Mouse (Mus musculus): ENCODE results near the gene Ubn2.
"Not testable (repeated sequence)": the region's sequence is repeated elsewhere in the genome, so short reads cannot be mapped to it uniquely, and the experiment has no call there.

Ubn2 gene

DNA sequence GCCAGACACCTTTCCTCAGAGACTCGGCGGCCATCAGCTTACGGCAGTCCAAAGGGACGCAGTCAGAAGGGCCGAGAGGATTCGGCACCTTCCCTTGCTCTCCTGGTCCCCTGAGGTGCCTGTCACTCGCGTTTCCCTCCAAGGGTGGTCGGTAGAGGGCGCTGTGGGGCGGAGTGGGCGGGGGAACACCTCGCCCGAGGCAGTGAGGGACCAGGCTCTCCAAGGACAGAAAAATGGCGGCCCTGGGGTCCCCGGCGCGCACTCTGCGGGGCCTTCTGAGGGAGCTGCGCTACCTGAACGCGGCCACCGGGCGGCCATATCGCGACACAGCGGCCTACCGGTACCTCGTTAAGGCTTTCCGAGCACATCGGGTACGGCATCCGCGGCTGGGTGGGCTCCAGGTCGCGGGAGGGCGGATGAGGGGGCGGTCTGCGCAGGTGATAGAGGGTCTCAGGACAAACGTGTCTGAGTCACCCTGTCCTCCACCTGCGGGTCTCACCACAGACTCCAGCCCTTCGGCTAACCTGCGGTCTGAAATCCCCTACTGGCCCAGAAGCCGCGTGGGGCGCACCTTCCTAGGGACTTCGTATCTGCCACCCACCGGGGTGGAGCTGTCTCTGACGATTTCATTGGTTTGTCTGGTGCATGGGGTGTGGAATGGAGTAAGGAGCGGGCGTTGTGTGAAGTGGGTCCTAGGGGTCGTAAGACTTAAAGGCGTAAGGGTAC, 101.1 kb downstream of the Ubn2 start:
- DNase-seq (ENCODE audit: low spot score), result peak; percentile 96

DNA sequence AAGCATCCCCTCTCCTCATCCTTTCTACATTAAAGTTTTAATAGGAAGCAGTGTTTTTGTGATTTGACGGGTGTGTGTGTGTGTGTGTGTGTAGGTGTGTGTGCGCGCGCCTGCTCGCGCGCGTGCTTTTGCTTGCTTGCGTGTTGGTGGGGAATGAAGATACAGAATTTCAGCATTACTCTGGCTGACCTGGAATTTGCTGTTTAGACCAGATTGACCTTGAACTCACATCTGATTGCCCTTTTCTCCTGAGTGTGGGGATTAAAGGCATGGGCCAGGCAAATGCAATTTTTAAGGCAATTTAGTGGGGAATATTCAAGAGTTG, 101.6 kb downstream of the Ubn2 start:
- DNase-seq (ENCODE audit: low spot score), result no peak

DNA sequence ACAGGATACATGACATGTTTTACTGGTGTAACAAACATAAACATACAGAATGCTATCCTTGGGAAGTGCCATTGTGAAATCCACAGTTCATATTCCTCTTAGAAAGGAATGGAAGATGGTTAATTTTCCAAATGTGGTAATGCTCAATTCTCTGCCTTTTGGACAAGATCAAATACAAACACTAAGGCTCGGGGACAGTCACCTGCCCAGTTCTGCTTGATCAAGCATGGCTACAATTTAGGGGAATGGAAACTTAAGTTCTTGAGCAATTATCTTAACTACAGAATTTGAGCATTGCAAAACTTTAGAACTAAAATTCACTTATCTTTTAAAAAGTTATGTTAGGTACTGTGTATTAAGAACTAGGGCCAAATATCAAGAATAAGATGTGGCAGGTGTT, 102.0 kb downstream of the Ubn2 start:
- no peak for DNase-seq (ENCODE audit: low spot score)

DNA sequence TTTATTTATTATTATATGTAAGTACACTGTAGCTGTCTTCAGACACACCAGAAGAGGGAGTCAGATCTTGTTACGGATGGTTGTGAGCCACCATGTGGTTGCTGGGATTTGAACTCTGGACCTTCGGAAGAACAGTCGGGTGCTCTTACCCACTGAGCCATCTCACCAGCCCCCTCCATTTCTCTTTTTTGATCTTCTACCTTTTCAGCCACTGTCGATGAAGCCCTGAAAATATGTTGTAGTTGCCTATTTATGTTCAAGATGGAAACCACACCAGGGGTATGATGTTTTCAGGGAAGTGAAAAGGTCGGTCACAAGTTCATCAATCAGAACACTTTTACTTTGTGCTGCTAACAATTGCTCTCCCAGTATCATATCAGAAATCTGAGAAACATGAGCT, 110.4 kb downstream of the Ubn2 start:
- not testable (repeated sequence) for DNase-seq (ENCODE audit: low spot score)

DNA sequence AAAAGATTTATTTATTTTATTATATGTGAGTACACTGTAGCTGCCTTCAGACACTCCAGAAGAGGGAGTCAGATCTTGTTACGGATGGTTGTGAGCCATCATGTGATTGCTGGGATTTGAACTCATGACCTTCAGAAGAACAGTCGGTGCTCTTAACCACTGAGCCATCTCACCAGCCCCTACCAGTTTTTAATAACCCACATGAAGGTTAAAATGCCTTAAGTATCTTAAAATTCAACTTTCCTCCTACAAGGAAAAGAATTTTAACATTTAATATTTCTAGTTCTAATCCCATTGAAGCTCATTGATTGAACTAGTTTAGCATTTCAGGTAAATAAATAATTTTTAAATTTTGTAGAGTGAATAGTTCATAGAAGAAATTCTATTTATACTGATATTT, 113.3 kb downstream of the Ubn2 start:
- not testable (repeated sequence) for DNase-seq (ENCODE audit: low spot score)

DNA sequence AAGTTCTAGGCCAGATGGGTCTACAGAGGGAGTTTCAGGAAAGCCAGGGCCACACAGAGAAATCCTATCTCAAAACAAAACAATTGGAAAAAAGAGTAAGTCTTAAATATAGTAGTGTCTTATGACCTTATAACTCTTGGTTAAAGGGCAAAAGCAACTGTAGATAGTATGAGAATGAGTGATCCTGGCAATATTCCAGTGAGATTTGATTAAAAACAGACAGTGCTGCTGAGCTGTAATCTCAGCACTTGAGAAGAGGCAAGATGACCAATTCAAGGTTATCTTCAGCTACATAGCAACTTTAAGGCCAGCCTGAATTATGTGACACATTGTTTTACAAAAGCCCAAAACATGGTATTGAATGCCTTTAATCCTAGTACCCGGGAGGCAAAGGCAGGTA, 114.0 kb downstream of the Ubn2 start:
- no peak for DNase-seq (ENCODE audit: low spot score)

DNA sequence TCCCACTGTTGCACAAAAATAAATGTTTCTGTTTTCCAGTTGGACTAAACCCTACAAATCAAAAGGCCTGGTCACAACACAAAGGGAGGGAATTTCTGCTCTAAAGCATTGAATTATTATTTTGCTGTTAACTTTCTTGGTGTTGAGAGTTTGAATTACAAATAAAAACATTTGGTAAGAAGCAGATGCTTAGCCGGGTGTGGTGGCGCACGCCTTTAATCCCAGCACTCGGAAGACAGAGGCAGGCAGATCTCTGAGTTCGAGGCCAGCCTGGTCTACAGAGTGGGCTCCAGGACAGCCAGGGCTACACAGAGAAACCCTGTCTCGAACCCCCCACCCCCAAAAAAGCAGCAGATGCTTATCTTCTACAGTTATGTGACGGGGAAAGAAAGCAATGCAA, 114.8 kb downstream of the Ubn2 start:
- not testable (repeated sequence) for DNase-seq (ENCODE audit: low spot score)

DNA sequence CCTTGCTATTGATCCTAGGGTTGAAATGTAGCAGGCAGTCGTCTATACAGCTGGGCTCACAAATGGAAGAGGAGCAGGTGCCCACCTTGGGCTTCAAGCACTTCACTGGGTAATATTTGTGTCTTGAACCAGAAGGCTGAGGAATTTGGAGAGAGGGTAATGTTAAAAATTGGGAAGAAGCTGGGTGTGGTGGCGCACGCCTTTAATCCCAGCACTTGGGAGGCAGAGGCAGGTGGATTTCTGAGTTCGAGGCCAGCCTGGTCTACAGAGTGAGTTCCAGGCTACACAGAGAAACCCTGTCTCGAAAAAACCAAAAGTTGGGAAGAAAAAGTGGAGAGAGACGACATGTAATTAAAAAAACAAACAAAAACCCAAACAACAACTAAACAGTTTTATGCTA, 116.1 kb downstream of the Ubn2 start:
- DNase-seq (ENCODE audit: low spot score), result not testable (repeated sequence)

DNA sequence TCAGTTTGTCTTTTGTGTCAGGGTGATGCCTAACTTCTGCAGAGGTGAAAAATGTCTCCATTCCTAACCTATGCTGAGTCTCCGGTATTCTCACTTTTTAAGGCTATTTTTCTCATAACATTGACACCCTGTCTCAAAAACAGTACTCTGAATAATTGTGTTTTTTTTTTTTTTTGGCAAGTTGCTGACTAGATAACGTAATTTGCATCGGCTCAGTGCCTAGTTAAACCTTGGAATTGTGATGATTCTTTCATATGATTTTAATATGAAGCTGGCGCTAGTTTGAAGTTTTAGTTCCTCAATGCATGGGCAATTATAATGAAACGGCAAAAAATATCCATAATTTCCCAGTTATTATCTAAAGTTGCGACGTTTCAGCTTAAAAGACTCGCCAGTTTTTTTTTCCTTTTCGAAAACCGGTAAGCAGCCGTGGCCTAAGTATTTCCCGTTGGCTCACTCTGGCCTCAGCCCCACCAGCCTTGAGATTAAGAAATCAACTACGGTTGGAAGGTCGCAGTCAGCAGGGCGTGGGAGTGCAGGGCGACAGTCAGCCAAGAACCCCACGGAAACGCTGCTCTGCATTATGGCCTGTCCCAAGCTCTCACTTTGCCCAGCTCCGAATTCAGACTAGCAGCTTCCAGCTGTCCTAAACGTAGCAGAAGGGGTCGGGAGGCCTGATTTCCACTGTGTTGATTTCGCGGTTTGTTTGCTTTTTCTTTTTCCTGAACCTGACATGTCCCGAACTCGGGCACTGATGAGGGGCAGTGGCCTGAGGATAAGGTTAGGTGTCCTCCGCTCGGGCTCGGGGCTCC, 116.7 kb downstream of the Ubn2 start:
- DNase-seq (ENCODE audit: low spot score), result peak; percentile 59

DNA sequence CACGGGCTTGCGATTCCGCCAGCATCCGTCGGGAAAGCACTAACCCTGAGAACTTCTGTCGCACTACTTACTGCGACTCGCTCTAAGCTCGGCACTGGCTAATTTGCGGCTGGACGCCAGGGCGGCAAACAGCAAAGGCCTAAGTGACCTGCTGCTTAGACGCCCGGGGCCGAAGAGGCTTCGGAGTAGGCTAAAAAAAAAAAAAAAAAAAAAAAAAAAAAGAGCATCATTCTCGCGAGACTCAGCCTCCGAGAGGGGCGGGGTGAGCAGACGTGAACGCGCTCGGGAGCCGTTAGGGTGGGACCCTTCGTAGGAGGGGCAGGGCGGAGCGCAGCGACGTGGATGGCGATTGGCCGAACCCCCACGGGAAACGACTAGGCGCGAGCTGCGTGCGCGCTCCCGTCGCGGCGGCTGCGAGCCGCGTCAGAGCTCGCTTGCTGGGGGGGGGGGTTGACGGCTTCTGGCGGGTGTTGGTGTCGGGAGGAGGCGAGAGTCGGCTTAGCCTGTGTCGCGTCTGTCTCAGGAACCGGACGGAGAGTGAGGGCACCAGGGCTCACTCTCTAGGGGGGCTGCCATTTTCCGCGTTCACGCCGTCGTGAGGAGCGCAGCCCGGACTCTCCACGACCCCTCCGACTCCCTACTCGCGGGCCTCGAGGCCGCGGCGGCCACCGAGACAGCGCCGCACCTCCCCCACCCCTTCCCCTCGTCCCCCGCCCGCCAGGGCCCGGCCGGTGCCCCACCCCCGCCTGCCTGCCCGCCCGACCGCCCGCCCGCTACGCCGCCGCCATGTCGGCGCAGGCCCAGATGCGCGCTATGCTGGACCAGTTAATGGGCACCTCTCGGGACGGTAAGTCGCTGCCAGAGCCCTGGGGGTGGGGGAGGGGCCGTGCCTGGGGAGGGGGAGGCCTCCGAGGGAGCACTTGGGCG, 117.6 kb downstream of the Ubn2 start, which contains the start of gene Luc7l2:
TSS of gene Luc7l2 (plus strand) at position 273 of the 927 bp plus-strand sequence.
- DNase-seq (ENCODE audit: low spot score), result peak; percentile 98

DNA sequence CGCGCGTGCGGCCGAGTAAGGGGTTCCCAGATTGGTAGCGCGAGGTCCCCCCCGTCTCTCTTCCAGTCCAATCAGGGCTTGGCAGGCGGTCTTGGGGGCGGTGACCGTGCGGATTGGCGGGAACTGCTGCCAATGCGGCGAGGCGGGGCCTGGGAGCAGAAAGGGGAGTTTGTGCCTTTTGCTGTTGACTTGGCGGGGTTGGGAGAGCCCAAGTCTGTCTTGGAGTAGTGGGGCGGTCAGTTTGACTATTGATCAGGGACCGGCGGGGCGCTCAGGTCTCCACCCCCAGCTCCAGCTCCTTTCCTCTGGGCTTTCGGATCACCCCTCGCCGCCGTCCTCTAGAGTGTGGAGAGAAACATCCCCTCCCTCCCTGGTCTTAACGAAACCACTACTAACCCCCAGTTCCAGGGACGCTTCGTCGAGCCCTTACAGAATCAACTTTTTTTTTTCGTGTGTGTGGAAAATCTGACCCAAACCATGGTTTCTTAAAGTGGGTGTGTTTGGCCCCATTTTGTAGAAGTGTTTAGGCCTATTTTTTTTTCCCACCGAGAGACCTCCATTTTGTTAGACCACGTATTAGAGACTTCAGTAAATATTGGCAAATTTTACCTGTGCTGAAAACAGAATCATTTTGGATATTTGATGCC, 118.4 kb downstream of the Ubn2 start:
- DNase-seq (ENCODE audit: low spot score), result peak; percentile 96

DNA sequence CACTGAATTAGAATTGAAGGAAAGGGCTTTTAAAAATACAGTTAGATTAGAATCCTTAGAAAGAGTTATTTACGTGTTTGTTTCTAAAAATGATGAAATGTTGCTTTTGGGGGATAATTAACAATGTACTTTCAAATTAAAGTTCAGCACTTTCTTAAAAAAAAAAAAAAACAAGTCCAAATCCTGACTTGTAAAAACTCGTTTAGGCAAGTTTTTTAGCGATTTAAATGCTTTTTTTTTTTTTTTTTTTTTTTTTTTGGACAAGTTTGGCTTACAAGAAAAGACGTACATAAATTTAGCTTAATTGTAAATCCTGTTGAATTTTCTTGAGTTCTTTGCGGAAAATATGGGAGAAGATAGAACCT, 118.9 kb downstream of the Ubn2 start:
- no peak for DNase-seq (ENCODE audit: low spot score)
